Mouse (Mus musculus): Measurements from ENCODE around the gene Atg10. TPM values are rescaled to one million over a fixed set of nuclear protein-coding genes. Genes with fewer than 3 reads are reported as not detected.

Gene Atg10
- polyA plus RNA-seq, 1 experiment from 2014 or later, result 9.1 TPM

DNA sequence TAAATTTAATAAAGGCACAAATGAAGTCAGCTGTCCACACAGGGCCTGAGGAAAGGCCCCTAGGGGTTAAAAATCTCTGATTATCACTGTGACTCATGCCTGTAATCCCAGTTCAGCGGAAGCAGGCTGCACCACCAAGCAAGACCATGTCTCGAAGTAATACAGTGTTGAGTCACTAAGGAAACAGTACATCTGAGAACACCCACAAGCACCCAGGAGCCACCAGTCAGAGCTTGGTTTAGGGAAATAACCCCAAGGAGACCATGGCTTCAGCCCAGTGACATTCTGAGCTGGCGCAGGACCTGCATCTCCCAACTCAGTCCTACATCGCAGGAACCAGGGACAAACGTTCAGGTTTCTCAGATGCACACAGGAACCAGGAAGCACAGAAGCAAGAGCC is 17.5 kb downstream of the Atg10 start:
- 86% methylated on average over 5 of the region's 5 CpGs for WGBS

DNA sequence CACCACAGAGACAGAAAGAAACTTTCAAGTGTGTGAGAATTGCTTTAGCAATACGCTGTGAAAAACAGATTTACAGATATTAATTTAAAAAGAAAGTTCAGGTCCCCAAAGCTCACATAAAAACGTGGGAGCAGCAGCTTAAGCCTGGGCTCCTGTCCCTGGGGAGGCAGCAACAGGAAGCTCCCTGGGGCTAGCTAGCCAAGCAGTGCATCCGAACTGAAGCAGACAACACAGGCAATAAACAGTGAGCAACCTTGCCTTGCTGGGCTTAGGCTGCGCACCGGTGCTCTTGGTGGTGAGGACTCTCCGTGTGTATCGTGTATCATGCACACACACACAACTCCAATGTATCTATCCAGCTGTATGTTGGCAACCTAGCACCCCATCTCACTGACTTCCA is 21.2 kb downstream of the Atg10 start:
- Histone ChIP-seq H3K9me3 (replicated peaks) (no peaks in the 10 kb centered on the region), H3K27ac (peak overlapping the region; percentile 26; the same call in 1 of the 2 replicates), H3K27me3 (ENCODE audit: low read depth, poor library complexity, severe bottlenecking) (no peaks in the 10 kb centered on the region), H3K36me3 (no peaks in the 10 kb centered on the region), H3K4me3 (no peak overlapping the region), H3K4me1 (peaks cover 4% of the 10 kb centered on the region; the same call in 1 of the 2 replicates)
- 72% methylated on average over 7 of the region's 7 CpGs for WGBS
- no peak for DNase-seq (ENCODE audit: low spot score)

More for the DNA sequence above, 17.5 kb downstream of the Atg10 start:
- Histone ChIP-seq H3K9me3 (replicated peaks) (no peaks in the 10 kb centered on the region), H3K27me3 (ENCODE audit: low read depth, poor library complexity, severe bottlenecking) (no peaks in the 10 kb centered on the region), H3K4me3 (no peak overlapping the region), H3K4me1 (peaks cover 4% of the 10 kb centered on the region; the same call in 1 of the 2 replicates), H3K27ac (no peak overlapping the region), H3K36me3 (no peaks in the 10 kb centered on the region)
- no peak for DNase-seq (ENCODE audit: low spot score)

DNA sequence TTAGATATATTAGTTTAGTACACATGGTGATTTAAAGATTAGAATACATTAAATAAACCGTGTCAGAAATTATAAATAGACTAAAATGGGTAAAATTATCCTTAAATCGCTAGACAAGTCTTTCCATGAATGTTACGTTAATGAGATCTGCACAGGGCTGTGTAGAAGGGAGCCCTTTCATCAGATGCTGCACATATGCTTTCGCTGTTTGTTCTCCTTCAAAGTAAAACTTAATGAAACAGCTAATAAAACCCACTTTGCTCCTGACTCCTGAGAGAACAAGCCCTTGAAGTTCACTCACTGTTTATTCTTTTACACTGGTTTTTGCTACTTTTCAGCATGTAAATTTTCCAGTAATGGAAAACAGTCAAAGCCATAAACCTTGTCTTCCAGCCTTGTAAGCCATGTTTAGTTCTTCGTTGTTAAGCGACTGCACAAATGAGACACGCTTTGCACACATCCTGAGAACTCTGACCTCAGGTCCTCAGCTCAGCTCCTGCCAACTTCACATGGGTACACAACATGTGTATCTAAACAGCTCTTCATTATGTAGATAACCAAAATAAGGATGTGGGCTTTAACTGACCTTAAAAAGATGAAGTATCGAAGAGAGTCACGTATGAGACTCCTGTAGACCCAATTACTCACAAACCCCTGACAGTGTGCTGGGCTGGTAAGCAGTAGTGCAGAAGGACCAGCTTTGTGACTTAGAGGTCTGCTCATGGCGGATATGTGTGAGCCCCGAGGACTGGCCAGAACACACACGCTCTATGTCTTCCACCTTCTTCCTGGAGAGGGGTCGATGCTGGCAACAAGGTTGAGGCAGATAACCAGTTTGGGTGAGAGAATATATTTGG is 36.2 kb downstream of the Atg10 start:
- no peak overlapping the region for H3K4me3 ChIP-seq
- H3K4me1 ChIP-seq, result peaks cover 35% of the 10 kb centered on the region
- DNase-seq (ENCODE audit: low spot score), result peak; percentile 49
- no peaks in the 10 kb centered on the region for H3K27me3 ChIP-seq (ENCODE audit: low read depth, poor library complexity, severe bottlenecking)
- peak overlapping the region; percentile 84 for H3K27ac ChIP-seq
- 41% methylated on average over 13 of the region's 13 CpGs for WGBS
- H3K36me3 ChIP-seq, result no peaks in the 10 kb centered on the region
- no peaks in the 10 kb centered on the region for H3K9me3 ChIP-seq (replicated peaks)

DNA sequence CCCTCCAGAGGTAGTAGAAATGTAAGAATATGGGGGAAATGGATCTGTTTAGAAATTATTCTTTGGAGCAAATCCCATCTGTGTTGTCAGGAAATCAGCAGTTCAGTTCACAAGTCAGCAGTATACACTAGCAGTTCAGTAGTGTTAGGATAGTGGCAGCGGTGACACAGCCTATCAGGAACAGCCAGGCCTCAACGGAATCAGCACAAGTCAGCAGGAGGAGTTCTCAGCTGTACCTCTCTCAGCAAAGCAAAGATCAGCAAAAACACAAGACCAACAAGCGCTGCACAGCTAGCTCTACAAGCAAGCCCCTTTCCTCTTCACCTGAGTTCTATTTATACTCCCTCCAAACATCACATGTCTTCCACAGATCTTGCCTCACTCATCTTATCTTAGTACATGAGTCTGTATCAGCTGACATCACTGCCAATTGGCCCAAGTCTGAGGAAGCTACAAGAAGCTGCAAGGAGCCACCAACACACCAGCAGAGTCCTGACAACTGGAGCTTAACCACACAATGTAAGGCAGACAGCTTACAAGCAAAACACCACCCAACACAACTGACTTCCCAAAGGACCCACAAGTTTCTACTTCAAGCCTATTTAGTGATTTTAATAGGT is 38.4 kb downstream of the Atg10 start:
- peaks cover 35% of the 10 kb centered on the region for H3K4me1 ChIP-seq
- no peak overlapping the region for H3K4me3 ChIP-seq
- DNase-seq (ENCODE audit: low spot score), result peak; percentile 23
- H3K36me3 ChIP-seq, result no peaks in the 10 kb centered on the region
- H3K27me3 ChIP-seq (ENCODE audit: low read depth, poor library complexity, severe bottlenecking), result no peaks in the 10 kb centered on the region
- H3K9me3 ChIP-seq (replicated peaks), result no peaks in the 10 kb centered on the region
- 91% methylated on average over 3 of the region's 3 CpGs for WGBS
- H3K27ac ChIP-seq, result no peak overlapping the region

GRCm38 (mm10) chr13:91184226-91184625 is 39.5 kb downstream of the Atg10 start:
- DNase-seq (ENCODE audit: low spot score), result peak; percentile 22
- Histone ChIP-seq H3K4me1 (peaks cover 37% of the 10 kb centered on the region), H3K36me3 (no peaks in the 10 kb centered on the region), H3K27me3 (ENCODE audit: low read depth, poor library complexity, severe bottlenecking) (no peaks in the 10 kb centered on the region), H3K4me3 (no peak overlapping the region), H3K27ac (no peak overlapping the region), H3K9me3 (replicated peaks) (no peaks in the 10 kb centered on the region)
- WGBS, result 74% methylated on average over 3 of the region's 3 CpGs

- WGBS, result 89% methylated on average over 8 of the region's 8 CpGs
- no peak overlapping the region for H3K27ac ChIP-seq
- no peaks in the 10 kb centered on the region for H3K36me3 ChIP-seq
- DNase-seq (ENCODE audit: low spot score), result peak; percentile 24
- no peaks in the 10 kb centered on the region for H3K27me3 ChIP-seq (ENCODE audit: low read depth, poor library complexity, severe bottlenecking)
- no peaks in the 10 kb centered on the region for H3K9me3 ChIP-seq (replicated peaks)
- H3K4me1 ChIP-seq, result peaks cover 20% of the 10 kb centered on the region
- no peak overlapping the region for H3K4me3 ChIP-seq
Observed at GRCm38 (mm10) chr13:91180364-91180763, 43.4 kb downstream of the Atg10 start.

DNA sequence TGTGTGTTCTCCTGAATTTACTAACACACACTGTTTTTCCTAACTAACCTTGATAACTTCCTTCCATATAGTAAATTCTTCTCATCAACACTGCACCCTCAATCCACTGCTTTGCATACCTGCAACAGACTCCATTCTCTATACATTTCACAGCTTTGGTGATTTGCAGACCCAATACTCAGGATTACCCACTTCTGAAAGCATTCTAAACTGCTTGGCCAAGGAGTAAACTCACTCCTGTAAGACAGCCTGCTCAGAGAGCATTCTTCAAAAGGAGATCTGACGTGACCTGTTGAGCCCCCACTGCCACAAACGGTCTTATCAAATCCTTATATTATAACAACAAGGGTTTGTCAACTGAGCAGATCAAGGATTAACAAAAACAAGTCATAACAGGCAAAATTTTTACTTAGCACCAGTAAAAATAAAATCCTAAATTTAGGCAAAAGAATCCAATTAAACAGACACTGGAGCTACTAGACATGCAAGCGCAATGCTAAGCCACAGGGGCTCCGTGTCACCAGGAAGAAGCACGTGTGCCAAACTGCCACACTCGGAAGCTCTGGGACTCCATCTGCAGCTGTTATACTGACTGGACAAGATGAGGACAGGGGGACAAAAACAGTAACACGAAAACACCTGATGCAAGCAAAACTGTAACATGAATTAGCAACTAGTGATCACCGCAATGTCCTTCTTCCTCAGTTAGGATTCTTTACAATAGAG is 44.4 kb downstream of the Atg10 start:
- H3K4me1 ChIP-seq, result peaks cover 19% of the 10 kb centered on the region
- H3K9me3 ChIP-seq (replicated peaks), result no peaks in the 10 kb centered on the region
- no peaks in the 10 kb centered on the region for H3K36me3 ChIP-seq
- peak; percentile 24 for DNase-seq (ENCODE audit: low spot score)
- H3K27me3 ChIP-seq (ENCODE audit: low read depth, poor library complexity, severe bottlenecking), result no peaks in the 10 kb centered on the region
- peak overlapping the region; percentile 68; the same call in 1 of the 2 replicates for H3K27ac ChIP-seq
- no peak overlapping the region for H3K4me3 ChIP-seq
- 80% methylated on average over 8 of the region's 8 CpGs for WGBS

- peaks cover 16% of the 10 kb centered on the region for H3K4me1 ChIP-seq
- no peaks in the 10 kb centered on the region for H3K9me3 ChIP-seq (replicated peaks)
- no peaks in the 10 kb centered on the region for H3K27me3 ChIP-seq (ENCODE audit: low read depth, poor library complexity, severe bottlenecking)
- WGBS, result 55% methylated on average over 9 of the region's 9 CpGs
- DNase-seq (ENCODE audit: low spot score), result peak; percentile 31
- no peaks in the 10 kb centered on the region for H3K36me3 ChIP-seq
- H3K4me3 ChIP-seq, result no peak overlapping the region
- H3K27ac ChIP-seq, result peak overlapping the region; percentile 68
Observed at GRCm38 (mm10) chr13:91178428-91179160, 45.2 kb downstream of the Atg10 start.

- H3K4me1 ChIP-seq, result peaks cover 16% of the 10 kb centered on the region
- 68% methylated on average over 3 of the region's 3 CpGs for WGBS
- no peak for DNase-seq (ENCODE audit: low spot score)
- H3K36me3 ChIP-seq, result no peaks in the 10 kb centered on the region
- H3K27ac ChIP-seq, result no peak overlapping the region
- no peaks in the 10 kb centered on the region for H3K9me3 ChIP-seq (replicated peaks)
- no peaks in the 10 kb centered on the region for H3K27me3 ChIP-seq (ENCODE audit: low read depth, poor library complexity, severe bottlenecking)
- no peak overlapping the region for H3K4me3 ChIP-seq
Observed at GRCm38 (mm10) chr13:91175347-91175746, 48.4 kb downstream of the Atg10 start.

GRCm38 (mm10) chr13:91171766-91172491 is 51.8 kb downstream of the Atg10 start:
- Histone ChIP-seq H3K4me1 (peaks cover 16% of the 10 kb centered on the region), H3K36me3 (no peaks in the 10 kb centered on the region), H3K4me3 (no peak overlapping the region), H3K9me3 (replicated peaks) (no peaks in the 10 kb centered on the region), H3K27me3 (ENCODE audit: low read depth, poor library complexity, severe bottlenecking) (no peaks in the 10 kb centered on the region), H3K27ac (no peak overlapping the region)
- 84% methylated on average over 15 of the region's 15 CpGs for WGBS
- peak; percentile 28 for DNase-seq (ENCODE audit: low spot score)

GRCm38 (mm10) chr13:91171205-91171604 is 52.6 kb downstream of the Atg10 start:
- H3K9me3 ChIP-seq (replicated peaks), result no peaks in the 10 kb centered on the region
- WGBS, result 92% methylated on average over 5 of the region's 5 CpGs
- no peak overlapping the region for H3K4me3 ChIP-seq
- no peaks in the 10 kb centered on the region for H3K27me3 ChIP-seq (ENCODE audit: low read depth, poor library complexity, severe bottlenecking)
- no peak overlapping the region for H3K27ac ChIP-seq
- H3K4me1 ChIP-seq, result peaks cover 21% of the 10 kb centered on the region
- peak; percentile 23 for DNase-seq (ENCODE audit: low spot score)
- no peaks in the 10 kb centered on the region for H3K36me3 ChIP-seq
